Mouse (Mus musculus) Patski (cell line): Measurements from ENCODE around the gene Glis3. TPM values are rescaled to one million over a fixed set of nuclear protein-coding genes. Genes with fewer than 3 reads are reported as not detected.

Experiments used
- ATAC-seq: fragments of 100-300 bp; one replicate; pipeline ENCODE4 v1.8.0; 2021
- CTCF ChIA-PET: fragments of 350-600 bp; sonication (Branson Sonifier 250); formaldehyde crosslinking; loops from one replicate; lab custom pipeline; 2022; ENCODE audit warnings: inconsistent platforms; lab: Charles Lee
- POLR2A ChIA-PET: fragments of 350-600 bp; sonication (Branson Sonifier 250); formaldehyde crosslinking; loops from one replicate; lab custom pipeline; 2022; ENCODE audit warnings: antibody characterized with exemption, inconsistent platforms; lab: Charles Lee
- DNase-seq: peaks from one replicate; pipeline ENCODE4 v3.0.0-alpha.2; 2011; ENCODE audit warnings: low read depth, low spot score
- H3K27me3 ChIP-seq: fragments of 371-371 bp; one replicate; pipeline ENCODE4 v1.5.1; 2021
- CTCF ChIP-seq: fragments of 100-300 bp; IDR thresholded peaks from one replicate; pipeline ENCODE4 v1.5.1; 2021
- in situ Hi-C: fragments of 300-500 bp; cut with MboI; formaldehyde crosslinking; loops from 3 replicates; pipeline ENCODE4 v1.11.1; 2018; ENCODE audit warnings: low pct_unique_long_range_greater_than_20kb, mixed read lengths
- polyA plus RNA-seq: library from polyadenylated mRNA; unstranded; gene quantifications from one replicate; pipeline ENCODE4 v1.2.3, GENCODE M21; 2021

Glis3 gene
- 213 TPM for polyA plus RNA-seq

- TF ChIP-seq CTCF = peak; percentile 55
- in situ Hi-C loops = no loop called here
- ChIA-PET POLR2A (interaction anchor here (0.6 to 2.5 kb wide), 12 partner anchors 8 to 627 kb away, joined by 3 to 16 read pairs (median 3); no protein-coding TSS in a partner anchor), CTCF (interaction anchor here (1.3 kb wide), 1 partner anchor 9 kb away, joined by 5 read pairs; no protein-coding TSS in a partner anchor)
- H3K27me3 ChIP-seq = no peaks in the 10 kb centered on the region
- ATAC-seq (peak; percentile 75), DNase-seq (no peak)
These were observed at the start of gene Glis3 for GRCm38 (mm10) chr19:28679776-28680391. Gene Glis3, minus strand, starts transcription at chr19:28680077.

GRCm38 (mm10) chr19:28726161-28726880 lies 46.4 kb upstream of the Glis3 start:
- TF ChIP-seq CTCF = peak; percentile 91
- in situ Hi-C loops = loop anchor here (10.0 kb wide), 1 partner anchor 562 kb away; no protein-coding TSS in a partner anchor
- CTCF ChIA-PET = interaction anchor here (0.7 to 1.9 kb wide), 28 partner anchors 9 to 837 kb away, joined by 3 to 17 read pairs (median 3); no protein-coding TSS in a partner anchor
- peak; percentile 10 for DNase-seq
- ATAC-seq = no peak
- no peaks in the 10 kb centered on the region for H3K27me3 ChIP-seq
- POLR2A ChIA-PET = interaction anchor here (1.1 kb wide), 1 partner anchor 20 kb away, joined by 3 read pairs; no protein-coding TSS in a partner anchor

- in situ Hi-C loops = loop anchor here (10.0 kb wide), 1 partner anchor 560 kb away; no protein-coding TSS in a partner anchor
- DNase-seq (no peak), ATAC-seq (no peak)
- ChIA-PET POLR2A (interaction anchor here (0.7 to 1.0 kb wide), 2 partner anchors 26 to 54 kb away, joined by 3 to 4 read pairs; no protein-coding TSS in a partner anchor), CTCF (interaction anchor here (0.7 to 1.4 kb wide), 2 partner anchors 23 to 415 kb away, joined by 3 read pairs; no protein-coding TSS in a partner anchor)
- TF ChIP-seq CTCF = no peak
- H3K27me3 ChIP-seq = no peaks in the 10 kb centered on the region
These were observed 44.8 kb upstream of the Glis3 start for GRCm38 (mm10) chr19:28724641-28725040.

DNA sequence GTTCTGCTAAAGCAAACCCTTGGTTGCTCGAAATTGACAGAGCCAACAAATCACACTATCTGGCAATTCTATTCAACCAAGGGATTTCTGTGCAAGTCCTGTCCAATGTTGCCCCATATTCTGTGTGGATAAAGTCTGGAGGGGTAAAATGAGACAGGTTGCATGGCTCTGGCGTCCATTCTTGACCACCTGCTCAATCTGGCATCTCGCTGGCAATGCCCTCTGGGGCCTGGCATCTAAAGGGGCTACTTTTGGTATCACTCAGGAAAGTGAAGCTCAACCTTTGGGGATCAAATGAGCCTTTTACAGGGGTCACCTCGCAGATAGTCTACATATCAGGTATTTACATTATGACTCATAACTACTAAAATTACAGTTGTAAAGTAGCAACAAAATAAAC lies 42.7 kb upstream of the Glis3 start:
- no peaks in the 10 kb centered on the region for H3K27me3 ChIP-seq
- POLR2A ChIA-PET = no interaction called here
- CTCF ChIA-PET = interaction anchor here (0.7 kb wide), 1 partner anchor 8 kb away, joined by 3 read pairs; no protein-coding TSS in a partner anchor
- DNase-seq (no peak), ATAC-seq (no peak)
- no peak for TF ChIP-seq CTCF
- in situ Hi-C loops = loop anchor here (10.0 kb wide), 1 partner anchor 558 kb away; no protein-coding TSS in a partner anchor

- no peaks in the 10 kb centered on the region for H3K27me3 ChIP-seq
- ChIA-PET CTCF (no interaction called here), POLR2A (interaction anchor here (0.6 kb wide), 1 partner anchor 107 kb away, joined by 3 read pairs; no protein-coding TSS in a partner anchor)
- in situ Hi-C loops = loop anchor here (10.0 kb wide), 1 partner anchor 557 kb away; no protein-coding TSS in a partner anchor
- TF ChIP-seq CTCF = no peak
- ATAC-seq = no peak
- DNase-seq = no peak
These were observed 42.0 kb upstream of the Glis3 start for GRCm38 (mm10) chr19:28721834-28722233.

DNA sequence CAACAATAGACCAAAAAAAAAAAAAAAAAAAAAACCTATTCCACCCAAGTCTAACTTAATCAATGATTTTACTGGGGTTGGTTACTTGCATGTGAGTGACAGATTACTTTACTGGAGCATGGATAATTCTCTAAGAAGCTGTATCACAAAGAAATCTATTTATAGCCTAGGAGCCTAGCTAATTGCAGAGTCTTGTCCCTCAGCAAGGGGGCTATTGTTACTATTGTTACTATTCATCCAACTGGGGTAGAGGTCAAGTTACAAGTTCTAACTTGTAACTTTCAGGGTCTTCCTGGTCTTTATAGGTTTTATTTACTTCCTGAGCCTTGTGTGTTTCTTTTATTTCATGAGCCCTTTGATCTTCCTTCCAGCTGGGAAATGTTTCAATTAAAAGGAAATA lies 40.1 kb upstream of the Glis3 start:
- no peak for ATAC-seq
- in situ Hi-C loops = loop anchor here (10.0 kb wide), 1 partner anchor 555 kb away; no protein-coding TSS in a partner anchor
- ChIA-PET CTCF (interaction anchor here (1.2 kb wide), 1 partner anchor 14 kb away, joined by 3 read pairs; no protein-coding TSS in a partner anchor), POLR2A (no interaction called here)
- no peak for DNase-seq
- no peaks in the 10 kb centered on the region for H3K27me3 ChIP-seq
- TF ChIP-seq CTCF = no peak

GRCm38 (mm10) chr19:28714674-28715073 lies 34.8 kb upstream of the Glis3 start:
- ChIA-PET POLR2A (interaction anchor here (0.6 kb wide), 1 partner anchor 140 kb away, joined by 3 read pairs; no protein-coding TSS in a partner anchor), CTCF (interaction anchor here (1.0 to 1.9 kb wide), 4 partner anchors 8 to 19 kb away, joined by 3 to 5 read pairs (median 4); no protein-coding TSS in a partner anchor)
- H3K27me3 ChIP-seq = no peaks in the 10 kb centered on the region
- ATAC-seq = no peak
- in situ Hi-C loops = no loop called here
- TF ChIP-seq CTCF = no peak
- DNase-seq = no peak

DNA sequence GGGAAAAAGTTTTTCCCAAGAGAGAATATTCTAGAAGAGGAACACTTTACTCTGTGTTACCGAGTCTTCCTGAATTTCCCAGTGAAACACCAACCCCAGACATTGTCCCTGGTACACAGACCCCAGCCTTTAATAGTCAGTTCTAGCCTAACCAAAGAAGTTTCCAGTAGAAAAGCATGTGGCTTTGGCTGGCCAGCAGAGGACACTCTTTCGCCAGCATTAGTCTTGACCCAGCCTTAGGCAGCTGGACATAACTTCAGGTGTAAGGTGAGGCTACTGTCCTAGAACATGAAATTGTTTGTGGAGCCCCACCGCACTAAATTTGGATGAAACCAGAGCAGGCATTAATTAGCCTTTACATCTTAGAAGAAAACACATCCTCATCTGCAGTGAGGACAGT lies 17.8 kb upstream of the Glis3 start:
- POLR2A ChIA-PET = no interaction called here
- CTCF ChIA-PET = interaction anchor here (1.1 kb wide), 1 partner anchor 8 kb away, joined by 3 read pairs; no protein-coding TSS in a partner anchor
- ATAC-seq (no peak), DNase-seq (no peak)
- in situ Hi-C loops = no loop called here
- peaks cover 2% of the 10 kb centered on the region for H3K27me3 ChIP-seq
- TF ChIP-seq CTCF = peak; percentile 78

- CTCF ChIA-PET = interaction anchor here (1.3 kb wide), 1 partner anchor 40 kb away, joined by 3 read pairs; no protein-coding TSS in a partner anchor
- TF ChIP-seq CTCF = no peak
- no peaks in the 10 kb centered on the region for H3K27me3 ChIP-seq
- DNase-seq (no peak), ATAC-seq (no peak)
- POLR2A ChIA-PET = no interaction called here
- in situ Hi-C loops = no loop called here
These were observed 6.5 kb upstream of the Glis3 start for GRCm38 (mm10) chr19:28686398-28686797.

DNA sequence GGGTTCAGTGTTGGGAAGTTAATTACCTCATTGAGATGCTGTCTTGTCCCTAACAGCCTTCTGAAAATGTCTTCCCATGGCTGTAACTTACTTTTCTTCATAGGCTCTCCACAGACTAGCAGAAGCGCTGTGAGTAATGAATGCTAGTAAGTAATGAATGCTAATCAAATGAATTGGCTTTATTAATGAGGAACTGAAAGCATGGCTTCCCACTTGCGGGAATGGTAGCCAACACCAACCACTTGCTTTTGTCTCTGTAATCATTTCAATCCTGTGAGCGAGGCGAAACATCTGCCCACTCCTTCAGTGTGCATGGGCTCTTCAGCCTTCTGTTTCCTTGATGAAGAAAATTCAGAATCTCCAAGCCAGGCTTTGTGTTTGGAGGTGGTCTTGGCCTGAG lies 5.6 kb upstream of the Glis3 start:
- ChIA-PET CTCF (no interaction called here), POLR2A (no interaction called here)
- no peaks in the 10 kb centered on the region for H3K27me3 ChIP-seq
- no peak for ATAC-seq
- in situ Hi-C loops = no loop called here
- DNase-seq = no peak
- no peak for TF ChIP-seq CTCF
